Mouse (Mus musculus) erythroblast, adult 5-6 weeks (primary cell): ENCODE measurements around the gene Ccdc54. TPM values are rescaled to one million over a fixed set of nuclear protein-coding genes. Genes with fewer than 3 reads are reported as not detected.

ENCODE experiments used
- ATAC-seq: replicated peaks from 2 replicates; pipeline ENCODE4 v1.8.0; 2016; ENCODE audit warnings: moderate number of reproducible peaks, mild to moderate bottlenecking, moderate TSS enrichment, inconsistent platforms; ENCODE audit not compliant: poor library complexity, low FRiP score, severe bottlenecking
- total RNA-seq, 2 experiments: library from RNA; stranded (forward) in 1 of 2; stranded (reverse) in 1 of 2; fragments of 150-400 nt in 1 of 2; fragments of 200-764, 138-1000 nt in 1 of 2; gene quantifications; 2 replicates each; pipeline versions ENCODE4 v1.2.3 to v1.2.4; 2015 to 2017; ENCODE audit warnings: low replicate concordance in 2 of 2

The Ccdc54 gene
- not detected in 2 replicates for total RNA-seq (2015; ENCODE audit: low replicate concordance)
- total RNA-seq (2017; ENCODE audit: low replicate concordance) = not detected in 2 replicates

DNA sequence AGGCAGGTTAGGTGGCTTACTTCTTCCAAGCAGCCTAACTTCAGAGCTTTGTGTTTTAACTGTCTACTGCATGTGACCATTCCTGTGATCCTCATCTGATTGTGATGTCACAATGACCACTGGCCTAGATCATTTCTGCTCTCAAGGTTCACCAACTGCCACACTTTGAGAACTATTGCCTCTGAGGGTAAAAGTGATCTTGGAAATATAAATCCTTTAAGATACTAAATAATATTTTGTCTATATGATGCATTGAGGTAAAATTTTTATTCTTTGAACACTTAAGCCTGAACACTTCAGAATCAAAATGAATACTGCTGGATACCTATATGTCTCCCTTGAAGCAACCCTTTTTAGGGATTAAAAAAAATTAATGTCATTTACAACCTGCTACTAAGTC is at the start of gene Ccdc54:
TSS of gene Ccdc54 (minus strand) at position 101 of the 400 bp plus-strand sequence.
- no peak for ATAC-seq

DNA sequence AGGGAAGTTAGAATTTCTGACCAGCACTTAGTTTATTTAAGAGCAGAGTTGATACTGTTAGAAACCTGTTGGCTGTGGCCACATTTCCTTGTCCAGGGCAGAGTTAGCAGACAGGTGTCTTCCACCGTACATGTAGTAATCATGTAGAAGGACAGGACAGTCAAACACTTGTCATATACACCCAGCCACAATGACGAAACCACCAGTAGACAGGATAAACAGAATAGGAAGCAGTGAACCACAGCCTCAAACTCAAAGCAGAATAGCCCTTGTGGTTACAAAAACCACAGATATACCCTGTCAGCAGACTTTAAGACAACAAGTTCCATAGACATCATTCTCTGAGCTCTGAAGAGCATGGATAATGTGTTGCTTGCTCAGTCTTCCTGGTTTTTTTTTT is 41.6 kb upstream of the Ccdc54 start:
- ATAC-seq = no peak

DNA sequence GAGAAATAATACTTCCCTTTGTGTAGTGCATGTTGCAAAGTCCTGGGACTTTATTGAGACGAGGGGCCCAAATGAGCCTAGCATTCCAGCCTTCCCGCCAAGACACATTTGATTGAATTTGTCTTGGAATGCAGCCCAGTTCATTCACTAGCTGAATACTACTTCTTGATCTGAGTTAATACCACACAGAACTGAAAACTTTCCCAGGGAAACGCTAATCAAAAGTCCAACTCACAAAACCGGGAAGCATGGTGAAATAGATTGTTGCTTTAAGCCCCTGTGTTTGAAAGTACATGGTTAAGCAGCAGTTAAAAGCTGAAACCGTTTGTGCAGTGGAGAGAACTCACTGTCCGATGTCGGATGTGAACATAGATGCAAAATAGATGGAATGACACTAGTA is 24.6 kb upstream of the Ccdc54 start:
- ATAC-seq = no peak

DNA sequence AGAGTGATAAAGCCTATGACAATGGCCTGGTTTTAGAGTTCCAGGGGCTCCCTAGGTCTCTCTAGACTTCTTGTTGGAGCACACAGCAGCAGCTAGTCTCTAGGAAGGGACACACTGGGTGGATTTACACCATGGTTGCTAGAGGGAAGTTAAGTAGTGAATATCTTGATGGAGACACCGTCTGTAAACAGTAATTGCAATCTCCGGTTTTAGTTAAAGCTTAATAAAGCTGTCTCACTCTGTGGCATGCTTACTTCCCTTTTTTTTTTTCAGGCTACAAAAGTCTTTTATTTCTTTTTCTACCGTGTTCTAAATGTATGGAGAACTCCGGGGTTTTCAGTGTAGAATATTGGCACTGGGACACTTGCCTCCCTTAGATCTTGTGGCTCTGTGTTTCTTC is 22.0 kb upstream of the Ccdc54 start:
- no peak for ATAC-seq

DNA sequence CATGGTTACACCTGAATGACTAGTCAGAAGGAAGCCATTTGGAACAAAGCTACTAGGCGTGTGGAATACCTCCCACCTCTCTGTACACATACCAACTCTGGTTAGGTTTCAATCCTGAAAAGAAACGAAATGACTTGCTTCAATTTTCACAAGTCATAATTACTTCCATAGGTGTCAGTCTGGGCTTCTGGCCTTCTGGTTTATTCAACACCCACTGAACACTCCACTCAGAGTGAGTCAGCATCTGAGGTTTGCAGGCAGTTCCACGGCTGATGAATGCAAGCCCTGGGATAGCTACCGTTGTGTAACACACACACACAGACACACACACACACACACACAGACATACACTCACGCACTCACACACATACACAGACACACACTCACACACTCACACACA is 19.6 kb upstream of the Ccdc54 start:
- no peak for ATAC-seq

DNA sequence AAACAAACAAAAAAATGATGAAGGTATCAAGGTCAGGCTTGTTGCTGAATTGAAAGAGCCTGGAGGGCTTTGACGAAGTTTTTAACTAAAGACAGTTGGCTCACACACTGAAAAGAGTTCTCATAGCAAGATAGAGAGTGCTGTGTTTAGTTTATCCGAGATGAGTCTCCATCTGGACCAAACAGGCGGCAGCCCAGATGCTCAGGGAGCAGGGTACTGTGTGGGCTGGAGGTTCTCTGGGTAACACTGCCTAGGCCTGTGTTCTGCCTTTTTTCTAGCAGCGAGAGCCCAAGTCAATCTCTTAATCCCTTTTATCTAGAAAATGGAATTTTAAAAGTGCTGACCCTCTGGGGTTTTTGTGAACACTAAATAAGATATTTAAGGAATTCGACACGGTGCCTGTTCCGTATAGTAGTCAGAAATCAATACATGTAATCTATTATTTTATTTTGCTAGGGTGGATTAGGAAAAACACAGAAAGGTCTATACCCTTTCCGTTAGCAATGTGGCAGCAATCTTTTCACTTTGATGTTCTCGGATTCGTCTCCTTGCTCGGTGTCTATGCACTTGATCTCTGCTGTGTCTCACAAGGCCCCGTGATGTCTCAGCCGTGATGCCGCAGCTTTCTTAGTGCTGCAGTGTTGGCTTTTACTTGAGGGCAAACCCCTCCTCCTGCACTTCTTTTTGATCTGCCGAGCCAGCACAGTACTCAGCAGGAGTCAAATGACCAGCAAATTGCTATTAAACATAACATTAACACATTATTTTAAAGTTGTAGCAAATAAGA is 17.0 kb upstream of the Ccdc54 start:
- no peak for ATAC-seq

DNA sequence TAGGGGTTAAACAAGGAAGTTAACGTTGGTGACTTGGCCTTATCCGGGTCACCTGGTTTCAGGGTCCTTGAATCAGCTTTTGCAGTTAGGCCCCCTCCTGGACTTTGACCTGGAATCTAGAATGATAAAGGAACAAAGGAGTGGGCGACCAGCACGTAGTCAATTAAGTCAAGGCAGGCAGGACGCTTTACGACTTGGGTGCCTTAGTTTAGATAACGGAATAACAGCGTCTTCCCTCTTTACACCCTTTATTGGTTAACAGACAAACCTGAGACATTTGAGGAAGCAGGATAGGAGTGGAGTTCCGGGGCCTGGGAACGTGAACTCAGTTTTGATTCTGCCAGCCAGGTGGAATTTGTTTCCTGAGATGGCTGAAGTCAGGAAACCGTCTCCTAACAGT is 13.9 kb upstream of the Ccdc54 start:
- no peak for ATAC-seq

DNA sequence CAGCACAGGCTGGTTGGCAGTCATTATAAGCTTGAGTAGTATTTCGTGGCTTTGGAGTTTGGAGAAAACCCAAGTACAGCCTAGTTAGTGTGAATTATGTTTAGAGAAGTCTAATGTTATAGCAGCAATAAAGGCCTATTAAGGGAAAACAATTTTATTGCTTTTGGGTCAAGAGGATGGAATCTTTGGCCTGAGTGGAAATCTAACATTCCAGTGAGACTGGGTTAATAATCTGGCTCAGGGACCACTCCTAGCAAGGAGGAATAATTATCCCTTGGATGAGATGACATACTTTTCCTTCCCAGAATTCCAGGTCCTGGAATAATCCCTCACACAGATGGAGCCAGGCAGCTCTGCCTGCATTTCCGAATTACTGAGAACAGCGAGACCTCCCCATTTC is 11.0 kb upstream of the Ccdc54 start:
- ATAC-seq = no peak

DNA sequence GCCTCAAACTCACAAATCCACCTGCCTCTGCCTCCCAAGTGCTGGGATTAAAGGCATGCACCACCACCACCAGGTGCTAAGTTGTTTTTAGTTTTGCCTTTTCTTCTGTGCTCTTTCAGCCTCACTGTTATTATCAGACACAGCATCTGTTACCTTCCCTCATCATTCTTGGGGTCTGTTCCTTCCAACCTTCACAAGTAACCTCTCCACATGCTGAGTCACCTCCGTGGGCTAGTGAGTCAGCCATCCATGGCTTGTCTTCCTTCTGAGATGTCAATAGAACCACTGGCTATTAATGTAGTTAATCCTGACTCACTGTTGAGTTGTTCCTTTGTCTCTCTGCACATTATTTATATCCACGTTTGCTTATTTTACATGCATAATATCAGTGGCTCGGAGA is 9.7 kb upstream of the Ccdc54 start:
- no peak for ATAC-seq

DNA sequence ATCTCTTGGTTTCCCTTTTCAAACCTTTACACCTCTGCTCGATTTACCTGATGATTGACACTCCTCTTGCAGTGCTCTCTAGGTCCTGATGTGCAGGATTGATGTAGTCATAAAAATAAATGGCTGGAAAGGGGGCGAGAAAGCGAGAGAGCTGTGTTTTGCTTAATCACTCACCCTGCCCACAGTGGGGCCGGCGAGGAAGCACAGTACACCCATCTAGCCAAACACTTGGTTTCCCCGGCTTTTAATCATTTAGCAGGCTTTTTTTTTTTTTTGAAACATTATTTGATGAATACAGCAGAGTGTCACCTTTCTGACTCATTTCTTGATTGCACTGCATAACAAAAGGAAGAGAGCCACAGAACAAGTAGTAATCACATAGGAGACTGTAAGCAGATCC is 5.7 kb upstream of the Ccdc54 start:
- ATAC-seq = no peak

DNA sequence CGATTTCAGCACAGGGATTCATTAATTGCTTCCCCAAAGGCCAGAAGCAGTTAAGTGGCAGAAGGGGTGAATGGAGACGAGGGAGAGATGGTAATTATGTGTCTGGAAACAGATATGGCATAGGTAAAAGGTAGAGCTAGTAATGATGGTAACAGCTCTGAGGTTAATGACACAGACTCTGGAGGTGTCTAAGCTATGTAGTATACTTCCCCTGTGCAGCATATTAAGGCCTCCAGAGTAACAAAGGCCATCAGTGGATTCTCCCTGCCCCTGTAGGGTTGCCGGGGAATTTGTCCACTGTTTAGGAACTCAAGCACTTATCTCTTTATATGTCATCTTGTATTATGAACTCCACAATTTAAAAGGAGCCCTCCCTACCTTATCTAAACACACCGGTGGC is 5.2 kb upstream of the Ccdc54 start:
- ATAC-seq = no peak

DNA sequence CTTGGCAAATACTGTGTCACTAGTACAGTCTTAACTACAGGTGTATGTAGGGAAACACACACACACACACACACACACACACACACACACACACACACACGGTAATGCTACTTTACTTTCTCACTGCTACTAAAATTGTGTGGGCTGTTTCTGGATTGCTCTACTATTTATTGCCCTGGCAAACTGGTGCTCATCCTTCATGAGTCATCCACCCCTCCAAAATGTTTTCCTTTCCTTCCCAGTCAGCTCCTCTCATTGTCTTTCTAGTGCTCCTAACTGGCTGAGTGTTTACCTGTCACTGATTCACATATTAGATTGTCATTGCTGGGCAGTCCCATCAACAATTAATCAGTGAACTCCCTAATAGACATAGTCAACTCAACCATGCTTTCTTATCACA is 3.9 kb upstream of the Ccdc54 start:
- no peak for ATAC-seq

DNA sequence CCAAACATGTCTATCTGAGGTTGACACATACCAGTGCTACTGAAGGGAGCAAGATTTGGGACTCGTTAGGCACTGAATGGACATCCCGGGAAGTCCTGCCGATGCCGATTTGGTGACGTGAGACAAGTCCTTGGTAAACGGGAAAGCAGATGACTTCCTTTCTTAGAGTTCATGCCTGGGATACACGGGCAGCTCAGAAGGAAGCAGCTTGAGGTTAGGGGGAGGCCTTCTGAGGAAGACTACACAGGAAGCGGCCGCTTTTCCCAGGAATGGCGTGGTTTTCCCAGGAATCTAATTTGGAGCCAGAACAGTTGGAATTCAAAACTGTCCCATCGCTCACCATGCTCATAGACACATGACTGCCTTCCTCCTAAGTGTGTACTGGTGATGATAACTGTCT is 2.4 kb upstream of the Ccdc54 start:
- no peak for ATAC-seq

DNA sequence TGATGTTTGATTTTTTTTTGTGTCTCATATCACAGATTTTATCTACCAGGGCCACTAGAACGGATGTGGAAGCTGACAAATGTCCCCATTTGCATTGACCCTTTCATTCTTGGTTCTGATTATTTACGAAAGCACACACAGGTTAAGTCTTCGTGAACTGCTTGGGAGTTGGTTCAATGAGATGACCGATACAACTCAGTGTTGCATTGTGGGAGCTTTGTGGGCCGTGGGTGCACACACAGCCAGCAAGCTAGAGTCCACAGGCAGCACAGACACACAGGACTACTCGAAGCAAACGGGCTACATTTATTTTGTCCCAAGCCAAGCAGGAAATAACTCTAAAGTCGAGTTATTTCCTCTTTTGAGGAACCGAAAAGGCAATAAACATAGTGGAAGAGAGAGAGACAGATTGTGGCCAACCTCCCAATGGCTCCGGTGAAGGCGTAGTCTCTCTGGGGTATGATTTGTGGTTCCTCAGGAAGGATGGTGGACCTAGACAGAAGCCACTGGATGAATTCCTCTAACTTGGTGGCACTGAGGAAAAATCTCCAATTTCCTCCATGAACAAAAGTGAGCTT is 1.3 kb downstream of the Ccdc54 start:
- ATAC-seq = no peak

DNA sequence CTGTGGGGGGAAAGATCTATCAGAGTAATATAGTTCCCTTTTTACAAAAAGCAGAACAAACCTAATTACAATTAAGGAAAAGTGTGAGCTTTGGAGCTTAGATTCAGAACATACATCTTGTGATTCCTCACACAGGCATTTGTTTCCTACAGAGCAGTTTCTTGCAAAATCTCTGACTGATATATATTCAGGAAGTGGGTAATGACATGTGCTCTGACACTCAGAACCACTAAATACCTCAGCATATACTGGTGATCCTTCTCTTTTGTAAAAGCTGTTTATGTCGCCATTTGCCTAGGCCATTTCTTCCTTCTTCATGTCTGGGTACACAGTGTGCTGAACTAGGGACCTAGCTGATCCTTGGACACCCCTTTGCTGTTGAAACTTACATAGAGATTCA is 2.8 kb downstream of the Ccdc54 start:
- ATAC-seq = no peak

DNA sequence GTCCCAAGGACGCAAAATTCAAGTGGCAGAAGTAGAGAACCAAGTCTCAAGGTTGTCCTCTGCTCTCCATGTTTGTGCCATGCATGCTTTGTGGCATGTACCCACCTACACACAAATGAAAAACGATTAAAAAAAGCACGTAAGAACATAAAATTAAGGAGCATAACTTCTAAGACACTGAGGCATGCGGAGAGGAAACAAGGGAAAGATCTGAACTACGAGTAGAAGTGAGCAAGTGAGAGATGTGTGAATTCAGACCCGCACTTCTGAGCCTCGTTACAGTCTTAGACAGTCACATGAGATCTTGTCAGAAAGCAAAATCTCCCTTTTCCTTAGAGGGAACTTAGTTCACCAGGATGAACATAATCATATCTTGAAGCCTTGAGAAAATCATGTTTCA is 3.8 kb downstream of the Ccdc54 start:
- no peak for ATAC-seq

DNA sequence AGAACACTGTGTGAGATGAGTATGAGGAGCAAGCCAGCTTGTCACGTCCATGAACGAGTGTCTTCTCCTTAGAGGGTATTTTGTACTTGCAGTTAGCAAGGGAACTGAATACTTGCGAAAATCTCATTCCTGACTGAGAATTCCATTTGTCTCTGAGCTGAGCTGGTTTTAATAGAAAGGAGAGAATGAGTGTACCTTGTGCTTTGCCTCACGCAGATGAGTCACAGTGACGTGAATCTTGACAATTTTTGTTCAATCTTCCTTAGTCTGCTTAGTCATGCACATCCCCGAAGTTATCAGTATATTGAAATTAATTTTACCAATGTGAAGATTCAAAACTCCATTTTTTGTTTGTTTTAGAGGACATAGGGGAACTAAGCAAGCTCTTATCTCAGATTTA is 12.6 kb downstream of the Ccdc54 start:
- no peak for ATAC-seq

DNA sequence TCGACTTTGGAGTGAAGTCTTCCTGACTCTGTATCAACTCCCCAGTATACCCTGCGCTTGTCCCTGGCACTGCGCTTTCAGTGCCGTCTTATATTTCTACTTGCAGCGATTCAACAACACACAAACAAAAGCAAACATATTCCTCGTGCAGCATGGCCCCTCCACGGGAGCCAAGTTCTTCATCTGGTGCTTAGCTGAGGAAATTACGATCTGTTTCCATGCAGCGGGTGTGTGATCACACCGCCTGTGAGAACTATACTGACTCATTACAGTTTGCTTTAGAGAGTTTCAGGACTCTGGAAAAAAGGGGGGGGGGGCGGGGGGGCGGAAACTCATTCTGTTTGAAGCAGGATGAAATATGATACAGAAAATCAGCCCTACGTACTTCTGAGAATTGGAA is 18.4 kb downstream of the Ccdc54 start:
- ATAC-seq = no peak

DNA sequence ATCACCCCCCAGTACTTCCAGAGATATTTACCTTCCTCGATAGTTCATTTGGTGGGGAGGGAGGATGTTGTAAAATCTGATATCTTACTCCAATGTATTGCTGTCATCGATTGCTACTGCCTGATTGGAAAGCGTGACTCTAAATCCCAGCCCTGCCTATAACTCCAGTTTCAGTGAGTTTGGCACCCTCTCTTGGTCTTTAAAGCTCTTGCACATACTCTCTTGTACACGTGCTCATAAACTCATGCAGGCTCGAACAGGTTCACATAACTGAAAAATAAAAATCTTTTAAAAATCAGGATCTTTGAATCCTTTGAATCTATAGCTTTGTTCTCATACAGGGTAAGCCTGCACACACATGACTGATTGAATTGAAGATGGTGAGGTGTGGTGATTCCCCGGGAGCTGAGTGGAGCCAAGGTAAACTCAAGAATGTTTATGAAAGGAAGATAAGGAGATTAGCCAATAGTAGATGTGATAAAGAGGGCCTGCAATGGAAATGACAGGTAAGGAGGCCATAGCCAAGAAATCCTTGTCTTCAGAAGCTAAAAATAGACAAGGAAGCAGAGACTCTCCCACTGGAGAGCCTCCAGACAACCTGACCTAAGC is 31.7 kb downstream of the Ccdc54 start:
- ATAC-seq = no peak

DNA sequence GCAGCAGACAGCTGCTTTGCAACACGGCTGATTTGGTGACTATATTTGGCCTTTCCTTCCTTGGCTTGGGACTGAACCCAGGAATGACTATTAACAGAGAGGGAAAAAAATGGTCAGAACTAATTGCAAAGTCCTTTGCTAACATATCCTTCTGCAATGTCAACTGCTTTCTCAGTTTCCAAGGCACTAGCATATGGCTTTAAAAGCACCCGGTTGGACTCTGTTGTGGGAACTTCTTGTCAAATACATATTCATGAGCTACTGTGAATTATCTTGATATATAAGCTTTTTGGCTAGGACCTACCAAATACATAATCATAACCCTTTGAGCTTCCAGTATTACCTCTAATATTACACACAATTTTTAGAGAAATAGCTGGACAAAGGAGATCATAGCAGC is 37.1 kb downstream of the Ccdc54 start:
- ATAC-seq = no peak

DNA sequence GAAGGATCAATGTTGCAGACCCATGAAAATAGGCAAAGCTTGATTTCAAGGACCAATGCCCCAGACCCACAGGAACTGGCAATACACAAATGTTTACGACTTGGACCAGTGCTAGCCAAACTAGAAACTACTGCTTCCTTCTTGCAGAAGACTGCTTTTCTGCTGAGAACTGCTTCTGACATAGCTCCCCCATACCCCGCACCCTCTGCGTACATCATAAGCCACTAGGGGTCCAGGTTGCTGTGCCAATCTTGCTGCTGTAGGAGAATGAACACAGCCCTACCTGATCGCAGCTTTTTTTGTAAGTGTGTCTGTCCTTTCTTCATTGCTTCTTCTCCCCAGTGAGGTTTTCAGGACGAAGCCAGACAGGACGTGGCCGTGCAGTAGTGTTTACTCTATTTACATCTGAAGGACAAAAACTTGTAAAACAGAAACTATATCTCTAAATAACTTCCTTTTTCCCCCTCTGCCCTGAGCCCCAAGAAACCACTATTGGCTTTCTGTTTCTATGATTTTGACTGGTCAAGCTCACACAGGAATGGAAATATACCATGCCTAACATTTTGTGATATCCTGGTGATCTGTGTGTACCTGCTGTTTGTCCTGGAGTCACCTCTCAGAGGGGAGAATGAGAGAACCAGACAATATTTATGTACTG is 39.0 kb downstream of the Ccdc54 start:
- no peak for ATAC-seq
